Mouse (Mus musculus) testis, adult 2 months (tissue): ENCODE results near the gene Gm49325.

Source experiments
- CTCF ChIP-seq: fragments of 200-500 bp; IDR thresholded peaks from 2 replicates; pipeline ENCODE4 v1.5.1; 2012; ENCODE audit warnings: low read depth, mild to moderate bottlenecking, inconsistent platforms, low read length, moderate library complexity; ENCODE audit not compliant: control insufficient read depth, insufficient read depth, insufficient replicate concordance
- POLR2A ChIP-seq: fragments of 200-500 bp; IDR thresholded peaks from 2 replicates; pipeline ENCODE4 v1.6.1; 2012; ENCODE audit warnings: low read depth, mild to moderate bottlenecking, inconsistent platforms, low read length, moderate library complexity; ENCODE audit not compliant: control insufficient read depth

DNA sequence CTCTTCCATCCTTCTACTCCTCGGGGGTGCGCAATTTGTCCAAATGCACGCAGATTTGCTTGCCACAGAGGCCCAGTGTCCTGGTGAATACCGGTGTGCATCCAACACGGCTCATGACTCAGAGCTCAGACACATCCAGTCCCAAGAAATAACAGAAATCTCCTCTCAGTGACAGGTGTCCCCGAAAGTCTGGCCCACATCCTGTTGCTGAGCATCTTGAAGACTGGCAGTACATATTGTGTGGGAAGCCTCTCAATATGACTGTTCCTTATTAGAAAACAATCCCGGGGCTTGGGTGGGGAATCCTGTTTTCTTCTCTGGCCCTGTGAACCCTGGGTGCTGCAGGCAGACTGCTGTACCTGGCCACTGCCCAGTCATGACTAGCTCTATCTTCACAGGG, 49.4 kb upstream of the Gm49325 start:
- no peak for TF ChIP-seq CTCF
- no peak for TF ChIP-seq POLR2A
